Mouse (Mus musculus): ENCODE measurements at regions not wholly inside any gene's neighbourhood (a gene's known extent, or its start where the extent isn't known, plus 50 kb on each side); places are given as distances from the start of the nearest gene placed in this dataset.

DNA sequence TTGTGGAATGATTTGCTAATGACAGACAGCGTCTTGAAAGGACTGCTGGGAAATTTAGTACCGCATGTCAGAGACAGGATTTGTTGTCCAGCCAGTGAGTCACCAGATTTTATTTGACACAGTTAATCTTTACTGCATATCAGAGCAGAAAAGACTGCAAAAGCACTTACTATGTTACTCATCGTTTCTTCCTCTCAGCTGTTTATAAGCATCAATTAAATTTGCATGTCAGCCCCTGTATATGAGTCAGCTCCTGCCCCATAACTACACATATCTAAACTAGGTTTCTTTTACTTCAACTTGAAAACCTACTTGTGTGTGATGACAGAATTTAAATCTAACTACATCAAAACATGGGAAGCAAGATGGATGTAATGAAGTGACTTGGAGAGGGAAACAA is 440.4 kb upstream of the Dppa4 start:
- TF ChIP-seq CTCF (IDR thresholded peaks at IDR 0.05; ENCODE audit: low read depth), result no peak
- no peak for TF ChIP-seq EP300 (IDR thresholded peaks at IDR 0.05; ENCODE audit: low read depth)
